Mouse (Mus musculus) left cerebral cortex, adult 18-20 months (tissue): ENCODE data around the gene Chtf18. TPM values are rescaled to one million over a fixed set of nuclear protein-coding genes. Genes with fewer than 3 reads are reported as not detected.

ENCODE experiments used
- microRNA-seq, 2 experiments: library from miRNA; unstranded; fragments of <30 nt; microRNA quantifications; one replicate each; pipeline ENCODE4 v1.2.0; 2021
- total RNA-seq, 2 experiments: library from RNA; stranded (reverse); gene quantifications; 2 replicates each; pipeline ENCODE4 v1.2.3; 2021

The Chtf18 gene
- total RNA-seq, 2 experiments from 2014 or later: 1.2 to 1.5 TPM

Small RNAs within 50 kb of the gene (microRNA-seq; reads per million reads assigned to microRNA genes)
- 0 reads per million in 2 experiments for gene Gm25083

Other genes starting within 250 kb of the Chtf18 start
- 1 to 10 TPM in 1 of 2 experiments, under 1 TPM in 1; 0.75 to 1.1 TPM for gene Sstr5, start 230.1 kb downstream of the Chtf18 start, total RNA-seq
- 10 to 100 TPM; 52.1 to 55.2 TPM for gene Sox8, start 156.7 kb downstream of the Chtf18 start, total RNA-seq
- gene Lmf1, start 148.3 kb downstream of the Chtf18 start, total RNA-seq: 10 to 100 TPM; 19.1 to 20.2 TPM
- 100 to 1,000 TPM; 151 to 157 TPM for gene Gng13, start 10.2 kb downstream of the Chtf18 start, total RNA-seq
- 10 to 100 TPM; 60.9 to 64.4 TPM for gene Rpusd1, start 251 bp upstream of the Chtf18 start, total RNA-seq
- under 1 TPM; 0.44 to 0.75 TPM for gene Mslnl, start 8.6 kb upstream of the Chtf18 start, total RNA-seq
- 1 to 10 TPM; 2.3 to 2.5 TPM for gene Msln, start 27.0 kb upstream of the Chtf18 start, total RNA-seq
- 10 to 100 TPM; 31.3 to 37.1 TPM for gene Narfl, start 46.4 kb upstream of the Chtf18 start, total RNA-seq
- gene Haghl, start 58.3 kb upstream of the Chtf18 start, total RNA-seq: 100 to 1,000 TPM; 112 to 119 TPM
- gene Ccdc78, start 59.2 kb upstream of the Chtf18 start, total RNA-seq: under 1 TPM in 1 of 2 experiments, not detected in 1; 0.19 TPM
- 10 to 100 TPM; 92.7 to 99.1 TPM for gene Fam173a, start 65.5 kb upstream of the Chtf18 start, total RNA-seq
- 1 to 10 TPM in 1 of 2 experiments, not detected in 1; 1.4 TPM for gene AC134908.4, start 68.2 kb upstream of the Chtf18 start, total RNA-seq
- gene Metrn, start 69.7 kb upstream of the Chtf18 start, total RNA-seq: 10 to 100 TPM; 70.9 to 78.2 TPM
- gene Fbxl16, start 81.7 kb upstream of the Chtf18 start, total RNA-seq: 100 to 1,000 TPM; 588 to 680 TPM
- 10 to 100 TPM; 22.5 to 25.1 TPM for gene Wdr24, start 96.2 kb upstream of the Chtf18 start, total RNA-seq
- gene Jmjd8, start 101.4 kb upstream of the Chtf18 start, total RNA-seq: 10 to 100 TPM; 43.5 to 52.3 TPM
- 100 to 1,000 TPM; 178 to 180 TPM for gene Stub1, start 106.0 kb upstream of the Chtf18 start, total RNA-seq
- 10 to 100 TPM; 40.6 to 42.4 TPM for gene Rhbdl1, start 109.9 kb upstream of the Chtf18 start, total RNA-seq
- 10 to 100 TPM; 20.7 to 23.7 TPM for gene Gm20683, start 114.3 kb upstream of the Chtf18 start, total RNA-seq
- 10 to 100 TPM; 89.5 to 92.8 TPM for gene Rhot2, start 117.4 kb upstream of the Chtf18 start, total RNA-seq
- 10 to 100 TPM; 26.0 to 31.5 TPM for gene Wdr90, start 134.1 kb upstream of the Chtf18 start, total RNA-seq
- gene Mcrip2, start 141.3 kb upstream of the Chtf18 start, total RNA-seq: 10 to 100 TPM; 20.0 to 25.6 TPM
- 10 to 100 TPM; 38.7 to 40.2 TPM for gene Mettl26, start 147.7 kb upstream of the Chtf18 start, total RNA-seq
- gene Wfikkn1, start 153.4 kb upstream of the Chtf18 start, total RNA-seq: 1 to 10 TPM; 1.4 to 1.7 TPM
- gene Rab40c, start 192.3 kb upstream of the Chtf18 start, total RNA-seq: 10 to 100 TPM; 41.2 TPM
- gene Pigq, start 217.5 kb upstream of the Chtf18 start, total RNA-seq: 100 to 1,000 TPM; 103 to 113 TPM
- under 1 TPM; 0.54 to 0.98 TPM for gene Nhlrc4, start 217.5 kb upstream of the Chtf18 start, total RNA-seq
- gene A930017K11Rik, start 225.1 kb upstream of the Chtf18 start, total RNA-seq: under 1 TPM; 0.37 to 0.65 TPM